ENCODE assay signal across 10 mouse cellular contexts in genomic region chr12:7430981-7431380, GRCm38 (mm10).
"Had no signal": no experiment of that assay in that cellular context is flagged by ENCODE, and none has a peak within 500 bp of the region (broad histone marks: within the 10 kb centered on the region; RNA-seq: fewer than 3 reads in every experiment).

No protein-coding gene starts in this region.

- ATAC-seq: liver, postnatal 0 days; lung, postnatal 0 days; midbrain, embryonic 13.5 days; midbrain, embryonic 16.5 days had no signal

- DNase-seq: liver, postnatal 0 days; lung, adult 2 months; lung, postnatal 14 days; lung, postnatal 36 days; thymus, adult 2 months; thymus, postnatal 25 days; thymus, postnatal 4 days had no signal
